Mouse (Mus musculus) embryonic facial prominence, embryonic 13.5 days (tissue): ENCODE results near the gene Cux1. TPM values are rescaled to one million over a fixed set of nuclear protein-coding genes. Genes with fewer than 3 reads are reported as not detected.
A peak's percentile ranks its signal among the peaks of the same experiment; 100 is the strongest.

Source experiments
- ATAC-seq: fragments of 200-750 bp; cut with Nextera tagmentation; 2 replicates; pipeline ENCODE4 v1.8.0; 2017; ENCODE audit warnings: low read depth; ENCODE audit not compliant: insufficient number of reproducible peaks, insufficient read depth, low FRiP score, low TSS enrichment
- H3K27ac ChIP-seq: fragments of 300-500 bp; sonication (generic); 2 replicates; pipeline ENCODE4 v1.5.1; 2015; ENCODE audit warnings: moderate library complexity, mild to moderate bottlenecking, inconsistent platforms
- H3K27me3 ChIP-seq: fragments of 300-500 bp; sonication (generic); 2 replicates; pipeline ENCODE4 v1.6.1; 2015; ENCODE audit warnings: mild to moderate bottlenecking, inconsistent platforms
- H3K36me3 ChIP-seq: fragments of 300-500 bp; sonication (generic); 2 replicates; pipeline ENCODE4 v1.6.1; 2015; ENCODE audit warnings: mild to moderate bottlenecking, inconsistent platforms
- H3K4me1 ChIP-seq: fragments of 300-500 bp; sonication (generic); 2 replicates; pipeline ENCODE4 v1.6.1; 2015; ENCODE audit warnings: inconsistent platforms
- H3K4me2 ChIP-seq: fragments of 300-500 bp; sonication (generic); 2 replicates; pipeline ENCODE4 v1.6.1; 2015; ENCODE audit warnings: moderate library complexity, mild to moderate bottlenecking, inconsistent platforms
- H3K4me3 ChIP-seq: fragments of 300-500 bp; sonication (generic); 2 replicates; pipeline ENCODE4 v1.5.1; 2015; ENCODE audit warnings: mild to moderate bottlenecking, inconsistent platforms
- H3K9ac ChIP-seq: fragments of 300-500 bp; sonication (generic); 2 replicates; pipeline ENCODE4 v1.6.1; 2015; ENCODE audit warnings: mild to moderate bottlenecking, inconsistent platforms
- H3K9me3 ChIP-seq: fragments of 300-500 bp; sonication (generic); 2 replicates; pipeline ENCODE4 v1.6.1; 2016; ENCODE audit warnings: inconsistent platforms
- WGBS: fragments of 180-500 bp; shearing (Covaris S2); methylation state at CpG from one replicate; pipeline ENCODE4 v1.1.7; 2015; ENCODE audit warnings: mixed read lengths; 5-methylcytosine and 5-hydroxymethylcytosine counted together
- polyA plus RNA-seq: library from polyadenylated mRNA; unstranded; fragments of >200 nt; fragmentation: Nextera tagmentation; extraction: Ambion mirVana; gene quantifications from 2 replicates; pipeline ENCODE4 v1.2.1, GENCODE M21; 2015

Gene Cux1
- polyA plus RNA-seq, 1 experiment from 2014 or later, result 82.7 TPM

DNA sequence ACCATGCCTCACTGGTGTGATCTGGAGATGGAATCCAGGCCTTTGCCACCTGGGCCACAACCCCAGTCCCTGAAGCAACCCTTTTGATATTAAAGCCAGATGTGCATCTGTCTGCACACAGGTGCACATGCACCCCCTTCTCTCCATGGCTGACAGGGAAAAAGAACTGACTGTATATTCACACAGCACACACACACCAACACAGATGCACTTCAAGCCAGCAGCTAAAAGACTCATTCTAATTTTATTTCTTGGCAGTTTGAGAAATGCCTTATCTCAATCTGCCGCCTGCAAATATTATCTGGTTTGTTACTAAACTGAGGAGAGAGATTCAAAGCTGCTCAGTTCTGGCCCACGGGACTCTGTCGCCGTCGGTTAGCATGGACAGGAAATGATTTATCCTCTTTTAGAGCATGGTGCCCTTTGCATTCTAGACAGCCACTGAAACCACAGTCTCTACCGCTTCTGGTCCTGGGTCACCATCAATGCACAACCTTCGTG lies 156.6 kb downstream of the Cux1 start:
- Histone ChIP-seq H3K27me3 (peaks cover 53% of the 10 kb centered on the region), H3K4me3 (no peak overlapping the region), H3K4me2 (no peak overlapping the region), H3K27ac (no peak overlapping the region), H3K9ac (no peak overlapping the region), H3K36me3 (peaks cover 15% of the 10 kb centered on the region), H3K9me3 (peaks cover 5% of the 10 kb centered on the region; the same call in 1 of the 2 replicates), H3K4me1 (peaks cover 19% of the 10 kb centered on the region)
- no peak for ATAC-seq
- 34% methylated on average over 7 of the region's 7 CpGs for WGBS

DNA sequence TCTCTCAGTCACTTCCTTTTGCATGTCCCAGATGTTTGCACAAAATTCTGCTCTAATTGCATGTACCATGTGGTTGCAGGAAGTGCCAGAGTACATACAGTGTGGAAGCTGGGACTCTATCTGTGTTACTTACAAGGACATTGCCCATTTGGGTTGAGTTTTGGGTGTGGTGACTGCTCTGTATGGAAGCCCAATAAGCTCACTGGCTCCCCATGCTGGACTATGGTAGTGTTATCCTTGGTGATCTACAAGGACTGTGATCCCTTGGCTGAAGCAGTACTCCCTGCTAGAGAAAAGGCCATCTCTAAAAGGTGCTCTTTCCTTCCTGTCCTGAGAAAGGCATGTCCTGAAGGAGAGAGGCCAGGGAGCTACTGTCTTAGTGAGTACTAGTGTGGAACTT lies 160.9 kb downstream of the Cux1 start:
- ATAC-seq, result no peak

GRCm38 (mm10) chr5:136403565-136403961 lies 163.7 kb downstream of the Cux1 start:
- Histone ChIP-seq H3K27ac (peak overlapping the region; percentile 72), H3K4me1 (peaks cover 17% of the 10 kb centered on the region), H3K9me3 (peaks cover 5% of the 10 kb centered on the region; the same call in 1 of the 2 replicates), H3K4me3 (peak overlapping the region; percentile 22), H3K27me3 (peaks cover 69% of the 10 kb centered on the region), H3K36me3 (peaks cover 15% of the 10 kb centered on the region), H3K9ac (no peak overlapping the region), H3K4me2 (peak overlapping the region; percentile 48)
- peak; percentile 91 for ATAC-seq
- WGBS, result 11% methylated on average over 19 of the region's 19 CpGs

More for the DNA sequence above, 160.9 kb downstream of the Cux1 start:
- Histone ChIP-seq H3K9me3 (peaks cover 5% of the 10 kb centered on the region; the same call in 1 of the 2 replicates), H3K9ac (no peak overlapping the region), H3K4me2 (no peak overlapping the region), H3K36me3 (peaks cover 15% of the 10 kb centered on the region), H3K27ac (no peak overlapping the region), H3K27me3 (peaks cover 69% of the 10 kb centered on the region), H3K4me3 (no peak overlapping the region), H3K4me1 (peaks cover 28% of the 10 kb centered on the region)

- Histone ChIP-seq H3K9ac (no peak overlapping the region; the same call in 1 of the 2 replicates), H3K4me3 (peak overlapping the region; percentile 22), H3K27ac (peak overlapping the region; percentile 72), H3K4me2 (peak overlapping the region; percentile 48), H3K36me3 (peaks cover 13% of the 10 kb centered on the region), H3K4me1 (peaks cover 17% of the 10 kb centered on the region), H3K27me3 (peaks cover 69% of the 10 kb centered on the region), H3K9me3 (peaks cover 3% of the 10 kb centered on the region; the same call in 1 of the 2 replicates)
- ATAC-seq, result no peak
- 35% methylated on average over 15 of the region's 15 CpGs for WGBS
Measured at GRCm38 (mm10) chr5:136402622-136403564, 164.4 kb downstream of the Cux1 start.

- no peaks in the 10 kb centered on the region for H3K9me3 ChIP-seq
- H3K4me3 ChIP-seq, result no peak overlapping the region
- no peak overlapping the region for H3K4me2 ChIP-seq
- peaks cover 13% of the 10 kb centered on the region for H3K4me1 ChIP-seq
- peaks cover 64% of the 10 kb centered on the region for H3K27me3 ChIP-seq
- H3K27ac ChIP-seq, result no peak overlapping the region
- 91% methylated on average over 3 of the region's 3 CpGs for WGBS
- H3K36me3 ChIP-seq, result no peaks in the 10 kb centered on the region
- no peak overlapping the region for H3K9ac ChIP-seq
- ATAC-seq, result no peak
Measured at GRCm38 (mm10) chr5:136398706-136399105, 168.6 kb downstream of the Cux1 start.

GRCm38 (mm10) chr5:136396699-136397098 lies 170.6 kb downstream of the Cux1 start:
- Histone ChIP-seq H3K36me3 (peaks cover 4% of the 10 kb centered on the region), H3K9ac (no peak overlapping the region), H3K9me3 (no peaks in the 10 kb centered on the region), H3K4me1 (no peaks in the 10 kb centered on the region), H3K27ac (no peak overlapping the region), H3K4me2 (no peak overlapping the region), H3K27me3 (peaks cover 68% of the 10 kb centered on the region), H3K4me3 (no peak overlapping the region)
- 91% methylated on average over 1 of the region's 1 CpGs for whole genome bisulfite sequencing
- ATAC-seq, result no peak

GRCm38 (mm10) chr5:136396256-136396655 lies 171.0 kb downstream of the Cux1 start:
- Histone ChIP-seq H3K27ac (no peak overlapping the region), H3K9ac (no peak overlapping the region), H3K4me2 (no peak overlapping the region), H3K9me3 (no peaks in the 10 kb centered on the region), H3K4me3 (no peak overlapping the region), H3K27me3 (peaks cover 64% of the 10 kb centered on the region), H3K36me3 (peaks cover 8% of the 10 kb centered on the region), H3K4me1 (no peaks in the 10 kb centered on the region)
- 75% methylated on average over 7 of the region's 7 CpGs for WGBS
- no peak for ATAC-seq

DNA sequence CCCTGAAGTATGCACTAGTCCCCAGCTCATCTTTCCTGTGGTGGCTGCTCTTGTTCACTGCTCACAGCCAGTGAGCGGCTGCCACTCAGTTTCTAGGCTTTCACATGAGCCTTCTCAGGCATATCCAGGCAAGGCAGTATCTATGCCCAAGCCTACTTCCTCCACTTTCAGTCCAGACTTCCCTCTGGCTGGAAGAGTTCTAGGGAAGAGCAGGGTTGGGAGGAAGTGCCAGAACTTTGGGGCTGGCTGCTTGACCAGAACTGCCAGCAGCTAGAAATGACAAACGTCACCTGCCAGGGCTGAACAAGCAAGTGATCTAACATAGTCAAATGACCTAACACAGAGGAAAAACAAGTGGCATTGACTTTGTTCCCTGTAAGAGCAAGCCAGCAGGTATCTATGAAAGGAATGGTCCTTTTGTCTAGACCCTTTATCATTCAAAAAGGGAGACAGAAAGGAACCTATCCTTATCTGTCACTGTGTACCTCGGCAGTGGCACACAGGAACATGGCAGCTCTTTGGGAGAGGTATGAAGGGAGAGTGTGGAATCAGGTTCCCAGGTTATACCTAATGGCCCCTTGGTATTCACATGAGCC lies 171.6 kb downstream of the Cux1 start:
- H3K4me1 ChIP-seq, result no peaks in the 10 kb centered on the region
- peaks cover 9% of the 10 kb centered on the region for H3K36me3 ChIP-seq
- 86% methylated on average over 3 of the region's 3 CpGs for WGBS
- H3K27me3 ChIP-seq, result peaks cover 58% of the 10 kb centered on the region
- H3K9ac ChIP-seq, result no peak overlapping the region
- H3K4me3 ChIP-seq, result no peak overlapping the region
- H3K27ac ChIP-seq, result no peak overlapping the region
- no peaks in the 10 kb centered on the region for H3K9me3 ChIP-seq
- H3K4me2 ChIP-seq, result no peak overlapping the region
- ATAC-seq, result no peak

DNA sequence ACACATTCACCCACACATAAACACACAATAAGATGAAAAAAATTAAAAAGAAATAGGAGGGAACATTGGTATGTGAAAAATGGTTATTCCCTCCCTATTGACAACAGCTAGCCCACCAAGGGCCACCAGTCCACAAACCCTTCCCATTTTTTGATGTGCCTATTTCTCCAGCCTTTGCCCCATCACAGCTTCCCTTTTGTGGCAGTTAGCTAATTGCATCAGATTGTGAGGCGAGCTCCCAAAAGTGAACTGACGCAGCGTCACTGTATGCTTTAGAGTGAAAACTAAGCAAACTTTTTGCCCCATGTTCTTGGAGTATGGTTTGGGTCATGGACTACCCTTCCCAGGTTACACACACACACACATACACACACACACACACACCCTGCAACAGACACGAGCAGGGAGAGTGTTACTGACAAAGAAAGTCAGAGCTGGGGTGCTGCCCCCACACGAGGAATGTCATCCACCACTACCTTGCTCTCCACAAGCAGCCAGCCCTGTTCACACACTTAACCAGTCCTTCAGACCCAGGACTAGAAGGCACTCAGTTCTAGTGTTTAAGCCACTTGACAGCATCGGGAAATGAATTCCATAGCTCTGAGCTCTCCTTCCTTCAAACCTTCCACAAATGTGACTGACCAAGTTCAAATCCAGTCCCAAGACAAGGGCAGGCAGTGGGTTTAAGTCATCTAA lies 172.6 kb downstream of the Cux1 start:
- Histone ChIP-seq H3K4me2 (no peak overlapping the region), H3K27me3 (peaks cover 55% of the 10 kb centered on the region), H3K9ac (no peak overlapping the region), H3K36me3 (peaks cover 9% of the 10 kb centered on the region), H3K27ac (no peak overlapping the region), H3K9me3 (no peaks in the 10 kb centered on the region), H3K4me1 (no peaks in the 10 kb centered on the region), H3K4me3 (no peak overlapping the region)
- WGBS, result 77% methylated on average over 6 of the region's 6 CpGs
- ATAC-seq, result no peak

DNA sequence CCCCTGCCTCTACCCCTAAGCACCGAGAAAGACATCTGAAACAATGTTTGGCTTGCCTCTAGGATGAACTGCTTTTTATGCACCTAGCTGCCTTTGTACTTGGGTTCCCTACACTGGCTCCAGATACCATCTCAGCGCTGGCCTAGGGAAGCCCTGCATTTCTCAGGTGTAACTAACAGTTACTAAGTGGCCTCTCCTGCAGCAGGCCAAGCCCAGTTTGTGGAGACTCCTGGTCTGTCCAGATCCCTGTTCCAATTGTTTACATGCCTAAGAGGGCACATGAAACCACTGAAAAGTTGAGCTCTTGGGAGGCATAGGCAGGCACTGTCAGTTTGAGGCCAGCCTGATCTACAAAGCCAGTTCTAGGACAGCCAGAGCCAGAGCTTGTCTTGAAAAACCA lies 173.7 kb downstream of the Cux1 start:
- Histone ChIP-seq H3K4me2 (no peak overlapping the region), H3K27ac (no peak overlapping the region), H3K9me3 (no peaks in the 10 kb centered on the region), H3K36me3 (peaks cover 9% of the 10 kb centered on the region), H3K4me3 (no peak overlapping the region), H3K27me3 (peaks cover 45% of the 10 kb centered on the region), H3K9ac (no peak overlapping the region), H3K4me1 (no peaks in the 10 kb centered on the region)
- WGBS, result 85% methylated on average over 2 of the region's 2 CpGs
- ATAC-seq, result no peak

- 0 out of 2 replicates have a peak, but pooled peaks cover under 1% of the 10 kb centered on the region for H3K27me3 ChIP-seq
- H3K36me3 ChIP-seq, result peaks cover 5% of the 10 kb centered on the region
- H3K27ac ChIP-seq, result no peak overlapping the region
- H3K4me3 ChIP-seq, result no peak overlapping the region
- H3K4me1 ChIP-seq, result no peaks in the 10 kb centered on the region
- 92% methylated on average over 2 of the region's 2 CpGs for WGBS
- no peak overlapping the region for H3K4me2 ChIP-seq
- no peak for ATAC-seq
- H3K9me3 ChIP-seq, result no peaks in the 10 kb centered on the region
- no peak overlapping the region for H3K9ac ChIP-seq
Measured at GRCm38 (mm10) chr5:136386757-136387156, 180.5 kb downstream of the Cux1 start.
